Mouse (Mus musculus) liver, adult 2 months (tissue): ENCODE measurements around the gene Zbtb7a.

Experiments
- CTCF ChIP-seq: fragments of 200-500 bp; IDR thresholded peaks from 2 replicates; pipeline ENCODE4 v1.5.1; 2011; ENCODE audit warnings: low read depth, low read length, control low read depth
- POLR2A ChIP-seq: fragments of 200-500 bp; IDR thresholded peaks from 2 replicates; pipeline ENCODE4 v1.6.1; 2011; ENCODE audit warnings: low read length, control low read depth; ENCODE audit not compliant: insufficient read depth; ENCODE audit errors: extremely low read depth

DNA sequence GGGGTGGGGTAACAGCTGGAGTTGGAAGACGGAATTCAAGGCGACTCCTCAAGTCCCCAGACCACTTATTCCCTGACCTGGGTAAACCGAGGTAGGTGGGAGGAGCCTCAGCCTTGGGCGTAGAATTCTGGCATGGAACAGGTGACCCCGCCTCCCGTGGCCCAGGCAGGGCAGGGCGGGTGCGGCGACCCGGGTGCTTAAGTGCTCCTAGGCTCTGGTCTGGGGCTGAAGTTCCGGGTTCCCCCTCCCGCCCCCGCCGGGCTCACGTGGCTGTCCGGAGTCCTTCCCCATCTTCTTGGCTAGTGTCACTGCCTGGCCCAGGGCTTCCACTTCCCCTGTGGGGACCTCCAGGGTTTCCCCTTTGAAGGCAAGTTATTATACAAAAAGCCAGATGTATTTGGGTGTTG lies 836 bp upstream of the Zbtb7a start:
- TF ChIP-seq CTCF (no peak), POLR2A (0 out of 2 replicates have a peak, but pooled peaks have one; percentile 11)
